Mouse (Mus musculus): ENCODE measurements around the gene Eef1b2. TPM values are rescaled to one million over a fixed set of nuclear protein-coding genes. Genes with fewer than 3 reads are reported as not detected.
A peak's percentile ranks its signal among the peaks of the same experiment; 100 is the strongest.
"Not testable (repeated sequence)": the region's sequence is repeated elsewhere in the genome, so short reads cannot be mapped to it uniquely, and the experiment has no call there.

Gene Eef1b2
- polyA plus RNA-seq, 1 experiment from 2014 or later, result 813 TPM

DNA sequence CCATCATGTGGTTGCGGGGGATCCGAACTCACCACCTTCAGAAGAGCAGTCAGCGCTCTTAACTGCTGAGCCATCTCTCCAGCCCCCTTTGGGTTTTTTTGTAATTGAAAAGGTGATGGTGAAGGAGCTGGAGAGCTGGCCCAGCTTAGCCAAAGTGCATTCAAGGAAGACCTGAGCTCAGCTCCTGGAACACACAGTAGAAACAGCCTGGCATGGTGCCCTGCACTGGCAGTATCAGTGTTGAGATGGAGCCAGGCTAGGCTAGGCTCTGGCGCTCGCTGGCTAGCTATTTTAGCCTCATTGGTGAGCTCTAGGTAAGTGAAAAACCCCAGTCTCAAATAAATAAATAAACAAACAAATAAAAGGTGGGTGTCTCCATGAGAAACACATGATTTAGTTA is 5.6 kb downstream of the Eef1b2 start:
- Histone ChIP-seq H3K4me2 (ENCODE audit: low read length) (no peak overlapping the region), H3K36me3 (ENCODE audit: control insufficient read depth, insufficient read depth, low read length) (peaks cover 29% of the 10 kb centered on the region), H3K4me1 (replicated peaks; ENCODE audit: control insufficient read depth, insufficient read depth, low read length) (peaks cover 11% of the 10 kb centered on the region), H3K9me3 (ENCODE audit: control insufficient read depth, low read length) (no peaks in the 10 kb centered on the region), H3K9ac (ENCODE audit: low read length) (no peak overlapping the region), H3K4me3 (ENCODE audit: low read depth, low read length) (no peak overlapping the region), H3K27ac (ENCODE audit: low read depth) (no peak overlapping the region), H3K27me3 (replicated peaks; ENCODE audit: control insufficient read depth, insufficient read depth, low read length) (no peaks in the 10 kb centered on the region)
- no peak for DNase-seq (ENCODE audit: low spot score)
- no peak for ATAC-seq (replicated peaks; ENCODE audit: low FRiP score, low TSS enrichment, low read depth)
- 85% methylated on average over 5 of the region's 5 CpGs for WGBS

DNA sequence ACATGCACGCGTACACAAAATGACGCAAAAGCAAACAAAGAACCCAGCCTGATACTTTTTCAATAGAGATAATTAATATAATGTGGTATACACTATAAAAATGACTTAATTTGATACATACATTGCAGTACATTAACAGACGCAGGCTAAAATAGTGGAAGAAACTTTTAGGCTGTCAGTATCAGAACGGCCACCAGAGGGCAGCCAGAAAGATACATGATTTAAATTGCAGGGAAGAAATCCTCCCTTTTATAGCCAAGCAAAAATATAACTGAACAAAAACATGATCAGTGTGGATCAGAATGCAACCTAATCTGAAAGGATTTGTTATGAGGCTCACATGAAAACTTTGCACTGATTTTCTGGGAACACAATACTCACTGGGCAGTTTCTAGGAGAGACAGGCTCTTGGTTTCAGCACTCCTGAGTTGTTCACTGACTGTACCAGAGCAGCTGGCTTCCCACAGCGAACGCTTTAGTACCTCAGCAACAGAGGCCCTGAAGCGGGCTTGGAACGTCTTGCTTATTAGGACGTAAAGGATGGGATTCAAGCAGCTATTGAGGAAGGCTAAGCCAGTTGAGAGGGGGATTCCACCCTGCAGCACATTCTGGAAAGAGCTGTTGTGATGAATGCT is 6.1 kb downstream of the Eef1b2 start:
- no peak for ATAC-seq (replicated peaks; ENCODE audit: low FRiP score, low TSS enrichment, low read depth)
- H3K9ac ChIP-seq (ENCODE audit: low read length), result no peak overlapping the region
- H3K36me3 ChIP-seq (ENCODE audit: control insufficient read depth, insufficient read depth, low read length), result peaks cover 29% of the 10 kb centered on the region
- no peak overlapping the region for H3K4me3 ChIP-seq (ENCODE audit: low read depth, low read length)
- H3K9me3 ChIP-seq (ENCODE audit: control insufficient read depth, low read length), result no peaks in the 10 kb centered on the region
- WGBS, result 58% methylated on average over 10 of the region's 10 CpGs
- DNase-seq (ENCODE audit: low spot score), result peak; percentile 81
- H3K4me2 ChIP-seq (ENCODE audit: low read length), result no peak overlapping the region
- H3K27me3 ChIP-seq (replicated peaks; ENCODE audit: control insufficient read depth, insufficient read depth, low read length), result no peaks in the 10 kb centered on the region
- H3K27ac ChIP-seq (ENCODE audit: low read depth), result no peak overlapping the region
- peaks cover 9% of the 10 kb centered on the region for H3K4me1 ChIP-seq (replicated peaks; ENCODE audit: control insufficient read depth, insufficient read depth, low read length)

DNA sequence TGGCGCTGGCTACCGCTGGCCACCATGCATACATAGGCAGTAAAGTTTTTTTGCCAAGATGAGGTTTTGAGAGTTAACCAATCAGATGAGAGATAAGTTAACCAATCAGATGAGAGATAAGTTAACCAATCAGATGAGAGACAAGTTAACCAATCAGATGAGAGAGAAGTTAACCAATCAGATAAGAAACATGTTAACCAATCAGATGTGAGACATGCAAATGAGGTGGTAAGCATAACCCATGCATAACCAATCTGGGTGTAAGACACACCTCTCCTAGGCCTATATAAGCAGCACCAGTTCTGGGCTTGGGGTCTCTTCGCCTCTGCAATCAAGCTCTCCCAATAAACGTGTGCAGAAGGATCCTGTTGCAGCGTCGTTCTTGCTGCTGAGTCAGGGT is 8.8 kb downstream of the Eef1b2 start:
- not testable (repeated sequence) for H3K9ac ChIP-seq (ENCODE audit: low read length); H3K27me3 ChIP-seq (replicated peaks; ENCODE audit: control insufficient read depth, insufficient read depth, low read length); H3K27ac ChIP-seq (ENCODE audit: low read depth); H3K36me3 ChIP-seq (ENCODE audit: control insufficient read depth, insufficient read depth, low read length); H3K4me1 ChIP-seq (replicated peaks; ENCODE audit: control insufficient read depth, insufficient read depth, low read length); H3K4me2 ChIP-seq (ENCODE audit: low read length); H3K4me3 ChIP-seq (ENCODE audit: low read depth, low read length); DNase-seq (ENCODE audit: low spot score); H3K9me3 ChIP-seq (ENCODE audit: control insufficient read depth, low read length); ATAC-seq (replicated peaks; ENCODE audit: low FRiP score, low TSS enrichment, low read depth)
- 93% methylated on average over 6 of the region's 6 CpGs for WGBS

DNA sequence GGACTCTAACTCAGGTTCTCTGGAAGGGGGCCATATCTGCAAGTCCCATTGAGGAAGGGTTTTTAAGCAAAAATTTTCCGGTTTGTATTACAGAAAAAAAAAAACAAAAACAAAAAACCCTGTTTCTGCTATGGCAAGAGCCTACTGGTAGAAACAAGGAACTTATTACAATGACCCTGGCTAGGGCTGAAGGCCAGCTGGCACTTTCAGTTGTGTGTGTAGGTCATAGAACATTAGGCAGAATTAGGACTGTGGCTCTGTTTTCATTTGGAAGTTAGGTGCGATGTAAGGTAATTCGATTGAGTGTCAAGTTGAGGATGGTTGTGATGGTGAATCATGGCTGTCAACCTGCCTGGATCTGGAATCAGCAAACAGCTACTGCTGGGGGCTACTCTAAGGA is 11.9 kb downstream of the Eef1b2 start:
- no peaks in the 10 kb centered on the region for H3K27me3 ChIP-seq (replicated peaks; ENCODE audit: control insufficient read depth, insufficient read depth, low read length)
- H3K27ac ChIP-seq (ENCODE audit: low read depth), result no peak overlapping the region
- H3K36me3 ChIP-seq (ENCODE audit: control insufficient read depth, insufficient read depth, low read length), result no peaks in the 10 kb centered on the region
- DNase-seq (ENCODE audit: low spot score) (no peak), ATAC-seq (replicated peaks; ENCODE audit: low FRiP score, low TSS enrichment, low read depth) (no peak)
- no peak overlapping the region for H3K4me3 ChIP-seq (ENCODE audit: low read depth, low read length)
- no peak overlapping the region for H3K4me2 ChIP-seq (ENCODE audit: low read length)
- WGBS, result 91% methylated on average over 3 of the region's 3 CpGs
- no peak overlapping the region for H3K9ac ChIP-seq (ENCODE audit: low read length)
- H3K9me3 ChIP-seq (ENCODE audit: control insufficient read depth, low read length), result no peaks in the 10 kb centered on the region
- H3K4me1 ChIP-seq (replicated peaks; ENCODE audit: control insufficient read depth, insufficient read depth, low read length), result no peaks in the 10 kb centered on the region

DNA sequence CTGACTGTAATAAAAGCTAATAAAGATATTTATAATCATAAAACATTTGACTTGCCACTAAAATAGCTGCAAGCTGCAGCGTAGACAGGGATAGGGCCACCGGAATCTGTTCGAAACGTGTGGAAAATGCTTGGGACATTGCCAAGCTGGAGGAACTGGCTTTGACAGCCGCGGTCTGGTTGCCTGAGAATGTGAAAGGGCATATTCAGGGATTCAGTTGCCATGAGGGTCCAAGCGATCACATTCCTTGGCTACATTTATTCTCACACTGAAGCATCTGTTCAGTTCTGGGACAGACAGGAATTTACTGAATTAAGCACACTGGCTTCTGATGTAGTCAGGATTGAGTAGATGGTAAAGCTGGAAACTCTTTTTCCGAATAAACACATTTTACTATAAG is 14.2 kb downstream of the Eef1b2 start:
- ATAC-seq (replicated peaks; ENCODE audit: low FRiP score, low TSS enrichment, low read depth) (no peak), DNase-seq (ENCODE audit: low spot score) (no peak)
- H3K9me3 ChIP-seq (ENCODE audit: control insufficient read depth, low read length), result no peaks in the 10 kb centered on the region
- no peak overlapping the region for H3K4me3 ChIP-seq (ENCODE audit: low read depth, low read length)
- H3K27ac ChIP-seq (ENCODE audit: low read depth), result no peak overlapping the region
- WGBS, result 61% methylated on average over 8 of the region's 8 CpGs
- H3K4me2 ChIP-seq (ENCODE audit: low read length), result no peak overlapping the region
- no peak overlapping the region for H3K9ac ChIP-seq (ENCODE audit: low read length)
- no peaks in the 10 kb centered on the region for H3K4me1 ChIP-seq (replicated peaks; ENCODE audit: control insufficient read depth, insufficient read depth, low read length)
- H3K36me3 ChIP-seq (ENCODE audit: control insufficient read depth, insufficient read depth, low read length), result no peaks in the 10 kb centered on the region
- H3K27me3 ChIP-seq (replicated peaks; ENCODE audit: control insufficient read depth, insufficient read depth, low read length), result no peaks in the 10 kb centered on the region

DNA sequence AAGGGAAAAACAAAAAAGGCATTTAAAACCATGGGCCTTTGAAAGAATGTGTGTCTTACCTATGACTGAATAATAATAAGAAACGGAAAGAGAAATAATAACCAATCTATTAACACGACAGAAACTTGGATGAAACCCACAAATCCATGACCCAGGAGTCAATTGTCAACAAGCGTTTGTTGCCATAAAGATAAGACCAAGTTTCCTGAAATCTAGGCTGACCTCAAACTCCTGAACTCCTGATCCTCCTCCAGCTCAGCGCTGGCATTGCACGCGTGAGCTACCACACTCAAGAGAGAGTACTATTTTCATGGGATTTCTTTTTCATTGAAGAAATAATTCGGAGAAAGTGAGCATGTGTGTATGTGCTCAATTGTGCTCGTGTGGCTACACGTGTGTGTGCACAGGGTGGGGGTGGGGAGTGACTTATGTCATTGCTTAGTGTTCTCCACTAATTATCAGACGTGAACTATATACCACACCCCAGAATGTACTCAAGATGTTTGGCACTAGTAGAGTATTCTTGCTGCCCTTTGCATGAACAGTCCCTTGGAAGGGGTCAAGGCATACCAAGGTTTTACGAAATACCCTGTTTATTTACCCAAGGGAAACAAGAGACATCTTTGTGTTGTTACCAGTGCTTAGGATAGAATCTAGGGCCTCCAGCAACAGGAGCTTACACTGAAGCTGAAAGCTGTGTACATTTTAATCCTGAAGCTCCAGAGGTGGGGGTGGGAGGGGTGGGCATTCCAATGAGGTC is 15.9 kb downstream of the Eef1b2 start:
- no peak for DNase-seq (ENCODE audit: low spot score)
- no peak overlapping the region for H3K4me2 ChIP-seq (ENCODE audit: low read length)
- no peak for ATAC-seq (replicated peaks; ENCODE audit: low FRiP score, low TSS enrichment, low read depth)
- no peak overlapping the region for H3K9ac ChIP-seq (ENCODE audit: low read length)
- no peak overlapping the region for H3K27ac ChIP-seq (ENCODE audit: low read depth)
- H3K36me3 ChIP-seq (ENCODE audit: control insufficient read depth, insufficient read depth, low read length), result no peaks in the 10 kb centered on the region
- no peaks in the 10 kb centered on the region for H3K9me3 ChIP-seq (ENCODE audit: control insufficient read depth, low read length)
- H3K4me1 ChIP-seq (replicated peaks; ENCODE audit: control insufficient read depth, insufficient read depth, low read length), result no peaks in the 10 kb centered on the region
- 72% methylated on average over 11 of the region's 11 CpGs for WGBS
- H3K4me3 ChIP-seq (ENCODE audit: low read depth, low read length), result no peak overlapping the region
- no peaks in the 10 kb centered on the region for H3K27me3 ChIP-seq (replicated peaks; ENCODE audit: control insufficient read depth, insufficient read depth, low read length)

DNA sequence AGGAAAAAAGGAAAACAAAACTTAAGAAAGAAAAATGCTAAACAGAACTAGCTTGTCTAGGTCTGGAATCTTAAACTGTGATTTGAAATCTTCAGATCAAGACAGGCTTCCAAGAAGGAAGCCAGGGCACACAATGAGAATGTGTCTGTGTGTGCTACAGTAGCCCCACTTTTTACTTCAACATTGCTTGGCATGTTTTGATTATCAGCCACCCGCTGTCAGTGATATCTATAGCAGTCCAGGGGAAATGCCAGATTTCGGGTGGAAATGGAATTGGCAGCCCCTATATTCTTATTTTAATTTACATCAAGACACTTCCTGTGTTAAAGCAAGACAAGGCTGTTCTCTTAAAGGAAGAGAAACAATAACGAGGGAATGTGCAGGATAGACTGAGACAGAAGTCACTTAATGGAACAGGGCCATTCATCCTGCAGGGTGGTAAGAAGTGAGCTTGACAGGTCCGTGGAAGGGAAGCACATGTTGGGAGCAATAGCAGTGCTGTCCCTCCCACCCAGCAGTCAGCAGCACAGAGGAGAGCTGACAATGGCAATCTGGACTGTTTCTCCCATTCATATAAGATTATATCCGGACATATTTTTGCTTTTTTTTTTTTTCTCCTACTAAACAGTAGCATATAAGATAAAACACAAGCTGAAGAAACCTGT is 19.4 kb downstream of the Eef1b2 start:
- Histone ChIP-seq H3K27me3 (replicated peaks; ENCODE audit: control insufficient read depth, insufficient read depth, low read length) (no peaks in the 10 kb centered on the region), H3K9ac (ENCODE audit: low read length) (no peak overlapping the region), H3K36me3 (ENCODE audit: control insufficient read depth, insufficient read depth, low read length) (no peaks in the 10 kb centered on the region), H3K9me3 (ENCODE audit: control insufficient read depth, low read length) (peaks cover 8% of the 10 kb centered on the region; the same call in 1 of the 2 replicates), H3K4me3 (ENCODE audit: low read depth, low read length) (no peak overlapping the region), H3K27ac (ENCODE audit: low read depth) (no peak overlapping the region), H3K4me2 (ENCODE audit: low read length) (no peak overlapping the region), H3K4me1 (replicated peaks; ENCODE audit: control insufficient read depth, insufficient read depth, low read length) (no peaks in the 10 kb centered on the region)
- ATAC-seq (replicated peaks; ENCODE audit: low FRiP score, low TSS enrichment, low read depth) (no peak), DNase-seq (ENCODE audit: low spot score) (no peak)
- 38% methylated on average over 5 of the region's 5 CpGs for WGBS

DNA sequence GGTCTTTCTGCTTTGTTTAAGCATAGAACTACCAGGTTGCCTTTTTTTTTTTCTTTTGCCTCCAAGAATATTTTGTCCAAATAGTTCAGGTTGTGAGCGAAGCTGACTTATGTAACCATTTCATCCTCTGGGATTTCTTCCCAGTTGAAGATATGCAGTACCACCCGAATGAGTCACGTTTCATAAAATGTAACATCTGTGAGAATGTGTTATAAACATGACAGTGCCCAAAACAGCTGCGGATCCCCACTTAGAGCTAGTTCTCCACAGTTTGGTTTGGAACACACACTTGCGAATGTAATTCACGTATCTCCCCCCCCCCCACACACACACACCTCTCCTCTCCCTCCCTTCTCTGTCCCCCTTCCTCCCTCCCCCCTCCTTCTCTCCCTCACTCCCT is 22.8 kb downstream of the Eef1b2 start:
- Histone ChIP-seq H3K27me3 (replicated peaks; ENCODE audit: control insufficient read depth, insufficient read depth, low read length) (no peaks in the 10 kb centered on the region), H3K4me1 (replicated peaks; ENCODE audit: control insufficient read depth, insufficient read depth, low read length) (peaks cover 8% of the 10 kb centered on the region; the same call in 1 of the 2 replicates), H3K4me2 (ENCODE audit: low read length) (no peak overlapping the region), H3K4me3 (ENCODE audit: low read depth, low read length) (no peak overlapping the region), H3K27ac (ENCODE audit: low read depth) (no peak overlapping the region), H3K9me3 (ENCODE audit: control insufficient read depth, low read length) (peaks cover 8% of the 10 kb centered on the region; the same call in 1 of the 2 replicates), H3K9ac (ENCODE audit: low read length) (no peak overlapping the region), H3K36me3 (ENCODE audit: control insufficient read depth, insufficient read depth, low read length) (no peaks in the 10 kb centered on the region)
- ATAC-seq (replicated peaks; ENCODE audit: low FRiP score, low TSS enrichment, low read depth) (no peak), DNase-seq (ENCODE audit: low spot score) (no peak)
- 83% methylated on average over 6 of the region's 6 CpGs for WGBS
